Mouse (Mus musculus): ENCODE data around the gene Purb.
"Not testable (repeated sequence)": the region's sequence is repeated elsewhere in the genome, so short reads cannot be mapped to it uniquely, and the experiment has no call there.

The Purb gene

DNA sequence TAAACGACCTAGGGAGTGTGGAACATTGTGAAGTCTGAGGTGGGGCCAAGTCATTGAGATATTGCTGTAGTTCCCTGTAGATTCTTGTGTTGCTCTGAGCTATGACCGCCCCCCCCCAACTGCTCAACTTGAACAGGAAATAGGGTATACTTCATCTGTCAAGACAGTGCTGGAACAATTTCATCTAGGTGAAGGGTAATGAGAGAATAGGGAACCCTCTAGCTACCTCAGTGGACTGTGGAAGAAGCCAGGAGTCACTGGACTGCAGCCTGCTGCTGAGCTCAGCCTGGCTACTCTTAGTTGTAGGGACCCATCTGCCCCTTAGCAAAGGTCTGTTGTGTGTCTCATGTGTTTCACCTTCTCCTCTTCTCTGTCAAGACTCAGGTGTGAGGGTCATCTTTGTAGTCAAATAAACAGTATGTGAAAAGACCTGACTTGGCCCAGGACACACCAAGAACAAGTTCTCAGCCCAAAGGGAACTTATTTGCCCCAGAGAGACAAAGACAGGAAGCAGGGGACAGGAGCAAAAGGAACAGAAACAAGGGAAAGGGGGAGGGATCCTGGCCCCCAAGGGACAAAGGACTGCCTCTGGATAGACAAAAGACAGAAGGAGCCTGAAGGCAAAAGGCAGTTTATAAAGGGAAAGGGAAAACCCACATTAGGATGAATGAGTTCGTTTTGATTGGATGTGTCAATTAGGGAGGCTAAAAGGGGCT is 8.7 kb upstream of the Purb start:
- DNase-seq (ENCODE audit: low spot score): no peak

DNA sequence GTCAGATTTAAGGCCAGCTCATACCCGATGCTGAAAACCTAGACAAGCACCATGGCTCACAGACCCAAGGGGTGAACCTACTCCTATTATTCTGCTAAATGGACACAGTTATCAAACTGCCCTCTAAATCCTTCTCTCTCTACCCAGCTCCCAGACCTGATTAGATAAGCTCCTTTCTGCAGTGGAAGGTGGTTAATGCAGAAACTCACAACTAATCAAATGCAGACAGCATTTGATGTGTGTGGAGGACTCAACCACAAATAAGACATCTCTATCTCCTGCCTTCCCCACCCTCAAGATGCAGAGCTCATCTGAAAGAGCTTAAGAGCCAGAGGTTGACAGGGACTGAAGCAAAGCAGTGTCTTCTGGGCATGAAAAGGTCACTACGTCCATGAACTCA is 7.4 kb upstream of the Purb start:
- DNase-seq (ENCODE audit: low spot score): no peak

DNA sequence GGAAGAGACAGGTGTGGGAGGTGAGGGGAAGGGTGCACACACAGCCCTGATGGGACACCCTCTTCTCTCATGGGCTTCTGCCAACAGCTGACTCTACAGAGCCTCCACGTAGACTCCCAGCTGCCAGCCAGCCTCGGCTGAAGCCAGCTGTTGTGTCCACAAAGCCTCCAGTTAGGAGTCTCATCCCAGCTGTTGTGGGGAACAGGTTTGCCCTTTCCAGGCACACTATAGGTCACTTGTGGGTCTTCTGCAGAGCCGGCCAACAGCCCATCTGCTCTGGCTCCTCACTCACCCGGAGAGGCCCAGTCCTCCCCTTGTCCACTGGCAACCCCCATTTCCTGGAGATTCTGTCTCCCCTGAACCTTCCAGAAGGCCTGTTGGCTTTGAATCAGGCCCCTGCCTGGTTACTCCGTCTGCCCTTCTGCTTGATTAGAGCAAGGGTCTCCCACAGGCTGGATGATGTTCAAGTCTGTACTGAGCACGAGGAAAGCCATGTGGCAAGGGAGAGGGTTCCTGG is 6.0 kb upstream of the Purb start:
- DNase-seq (ENCODE audit: low spot score): no peak

DNA sequence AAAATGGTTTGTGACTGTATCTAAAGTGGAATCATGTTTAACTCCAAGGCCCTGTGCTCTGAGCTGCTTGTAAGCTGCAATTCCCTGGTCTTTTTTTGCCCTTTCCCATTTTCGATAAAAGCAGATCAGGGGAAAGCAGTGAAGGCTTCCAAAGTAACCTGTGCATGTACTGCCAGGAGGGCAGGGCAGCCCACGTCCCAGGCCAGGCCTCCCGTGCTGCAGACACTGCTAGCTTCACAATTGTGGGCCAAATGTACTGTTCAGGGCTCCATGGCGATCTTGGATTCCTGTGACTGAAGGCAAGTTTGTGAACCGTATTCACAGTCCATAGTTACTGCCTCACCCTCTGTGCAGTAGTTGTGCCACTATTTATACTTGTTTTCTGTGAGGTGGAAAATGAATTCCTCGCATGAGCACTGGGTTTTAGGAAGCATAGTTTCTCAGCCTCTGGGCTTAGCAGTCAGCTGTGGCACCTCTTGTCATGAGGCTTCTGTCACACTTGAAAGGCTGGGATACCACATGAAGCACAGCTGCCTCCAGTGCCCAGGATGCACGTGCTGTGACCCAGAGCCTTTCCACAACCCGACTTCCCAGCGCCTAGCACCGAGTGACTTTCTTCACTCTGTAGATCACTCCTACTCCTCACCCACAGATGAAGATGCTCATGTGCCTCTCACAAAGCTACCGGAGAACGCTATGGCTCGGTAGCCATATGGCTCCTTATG is 5.1 kb upstream of the Purb start:
- no peak for DNase-seq (ENCODE audit: low spot score)

DNA sequence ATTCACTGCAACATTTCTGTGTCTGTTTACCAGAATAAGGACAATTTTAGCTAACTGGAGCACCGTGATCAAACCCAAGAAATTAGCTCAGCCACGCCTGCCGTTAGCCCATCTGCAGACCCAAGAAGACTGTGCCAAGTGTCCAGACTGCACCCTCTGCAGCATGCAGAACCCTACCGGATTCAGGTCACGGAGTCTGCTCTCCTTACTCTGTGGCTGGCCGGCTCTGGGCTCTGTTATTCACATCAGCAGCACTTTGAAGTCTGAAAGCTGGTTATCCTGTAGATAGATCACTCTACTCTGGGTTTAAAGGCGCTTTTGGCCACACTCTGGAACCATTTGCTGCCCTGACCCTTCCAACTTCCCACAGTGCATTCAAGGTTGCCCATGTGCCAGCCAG is 4.5 kb upstream of the Purb start:
- no peak for DNase-seq (ENCODE audit: low spot score)

DNA sequence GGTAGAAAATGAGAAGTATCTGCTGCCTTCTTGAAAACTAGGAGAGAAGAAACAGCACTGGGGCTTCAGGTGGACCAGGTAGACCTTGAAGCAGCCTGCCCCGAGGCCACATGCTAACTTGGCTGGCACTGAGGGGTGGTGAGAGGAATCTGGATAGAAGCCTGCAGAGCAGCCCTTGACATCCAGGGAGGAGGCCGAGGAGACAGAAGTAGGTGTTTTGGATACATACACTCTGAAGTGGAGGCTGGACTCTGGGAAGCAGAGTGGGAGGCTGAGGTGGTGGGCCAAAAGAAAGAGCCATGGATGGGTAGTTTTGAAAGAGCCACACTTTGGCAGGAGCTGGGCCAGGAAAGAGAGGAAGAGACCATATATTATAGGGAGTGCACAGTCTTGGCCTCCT is 3.5 kb upstream of the Purb start:
- no peak for DNase-seq (ENCODE audit: low spot score)

DNA sequence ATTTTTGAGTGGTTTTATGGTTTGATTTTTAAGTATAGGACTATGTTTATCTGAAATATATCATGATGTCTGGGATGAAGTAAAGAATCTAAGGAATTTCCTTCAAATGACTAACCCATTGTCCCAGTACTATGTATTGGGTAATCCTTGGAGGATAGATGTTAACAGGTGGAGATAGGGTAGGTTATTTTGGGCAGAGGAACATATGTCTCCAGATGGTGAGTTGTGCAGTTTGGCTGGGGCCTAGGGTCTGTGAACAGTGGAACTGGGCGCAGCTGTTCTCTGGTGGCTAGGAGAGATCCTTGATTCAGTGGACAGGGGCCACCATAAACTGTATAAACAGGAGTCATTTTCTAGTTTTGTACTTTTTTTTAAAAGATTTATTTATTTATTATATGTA is 1.6 kb upstream of the Purb start:
- DNase-seq (ENCODE audit: low spot score): no peak

DNA sequence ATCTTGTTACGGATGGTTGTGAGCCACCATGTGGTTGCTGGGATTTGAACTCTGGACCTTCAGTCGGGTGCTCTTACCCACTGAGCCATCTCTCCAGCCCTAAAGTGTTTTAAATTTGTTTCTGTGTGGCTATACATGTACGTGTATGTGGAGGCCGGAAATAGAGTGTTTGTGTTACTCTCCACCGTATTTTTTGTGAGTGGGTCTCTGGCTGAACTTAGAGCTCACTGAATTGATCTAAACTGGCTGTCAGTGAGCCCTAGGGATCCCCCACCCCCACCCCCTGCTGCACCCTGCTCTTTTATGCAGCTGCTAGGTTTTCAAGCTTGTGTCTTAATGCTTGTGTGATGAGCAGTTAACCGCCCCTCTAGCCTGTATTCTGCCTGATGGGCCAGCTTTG is 1.2 kb upstream of the Purb start:
- no peak for DNase-seq (ENCODE audit: low spot score)

DNA sequence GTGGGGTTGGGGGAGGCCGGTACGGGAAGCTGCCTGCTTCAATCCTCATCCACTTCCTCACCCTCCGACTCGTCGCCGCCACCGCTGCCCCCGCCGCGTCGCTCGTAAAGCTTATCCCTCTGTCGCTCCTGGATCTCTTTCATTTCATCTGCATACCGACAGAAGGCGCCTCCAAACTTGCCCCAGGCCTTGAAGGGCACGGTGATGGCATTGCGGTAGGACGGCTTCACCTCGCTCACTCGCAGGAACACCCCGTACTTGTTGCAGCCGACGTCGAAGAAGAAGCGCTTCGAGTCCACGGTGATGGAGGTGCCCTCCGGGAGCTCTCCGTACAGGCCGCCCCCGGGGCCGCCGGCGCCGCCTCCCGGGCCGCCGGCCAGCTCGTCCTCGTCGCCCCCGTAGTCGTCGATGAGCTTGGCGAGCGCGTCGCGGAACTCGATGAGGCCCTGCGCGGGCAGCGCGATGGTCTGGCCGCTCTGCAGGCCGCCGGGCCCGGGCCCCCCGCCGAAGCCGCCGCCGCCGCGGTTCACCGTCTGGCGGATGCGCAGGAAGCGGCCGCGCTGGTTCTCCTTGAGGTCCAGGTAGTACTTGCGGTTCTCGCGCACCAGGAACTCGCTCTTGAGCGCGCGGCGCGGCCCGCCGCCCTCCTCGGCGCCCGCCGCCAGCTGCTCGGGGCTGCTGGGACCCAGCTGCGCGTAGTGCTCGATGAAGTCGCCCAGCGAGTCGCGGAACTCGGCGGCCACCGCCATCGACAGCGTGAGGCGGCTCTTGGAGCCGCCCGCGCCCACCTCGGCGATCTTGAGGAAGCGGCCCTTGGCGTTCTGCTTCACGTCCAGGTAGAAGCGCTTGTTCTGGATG is 614 bp downstream of the Purb start:
- DNase-seq (ENCODE audit: low spot score): no peak

DNA sequence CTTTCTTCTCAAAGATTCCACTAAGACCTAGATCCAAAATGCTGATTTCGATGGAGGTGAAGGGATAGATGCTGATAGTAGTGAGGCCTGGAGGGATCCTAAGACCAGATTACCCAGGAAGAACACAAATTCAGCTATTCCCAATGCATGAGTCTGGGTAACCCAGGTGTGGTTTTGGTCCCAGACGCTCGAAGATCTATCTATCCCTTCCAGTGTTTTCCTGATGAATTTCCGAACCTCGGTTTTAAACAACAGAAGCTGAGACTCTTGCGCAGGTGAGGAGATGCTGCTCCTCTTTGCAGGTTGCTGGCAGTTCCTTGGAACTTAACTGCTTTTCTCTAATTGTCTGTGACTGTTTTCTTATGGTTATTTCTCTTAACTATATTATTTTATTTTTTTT is 1.3 kb downstream of the Purb start:
- no peak for DNase-seq (ENCODE audit: low spot score)

DNA sequence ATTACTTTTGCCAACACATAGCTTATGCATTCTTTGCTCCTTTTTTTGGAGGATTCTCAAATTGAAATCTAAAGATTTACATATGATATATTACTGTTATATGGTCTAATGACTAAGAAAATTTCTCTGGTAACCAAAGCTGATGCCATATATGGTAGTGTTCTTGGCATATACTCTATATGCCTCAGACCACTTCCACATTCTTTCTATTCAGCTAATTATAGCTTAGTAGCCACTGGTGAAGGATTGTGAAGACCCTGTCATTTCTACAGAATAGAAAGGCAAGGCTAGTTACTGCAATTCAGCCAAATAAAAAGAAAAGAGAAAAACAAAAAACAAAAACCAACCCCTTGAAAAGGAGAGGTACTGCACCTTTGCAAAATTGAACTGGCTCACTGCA is 3.6 kb downstream of the Purb start:
- no peak for DNase-seq (ENCODE audit: low spot score)

DNA sequence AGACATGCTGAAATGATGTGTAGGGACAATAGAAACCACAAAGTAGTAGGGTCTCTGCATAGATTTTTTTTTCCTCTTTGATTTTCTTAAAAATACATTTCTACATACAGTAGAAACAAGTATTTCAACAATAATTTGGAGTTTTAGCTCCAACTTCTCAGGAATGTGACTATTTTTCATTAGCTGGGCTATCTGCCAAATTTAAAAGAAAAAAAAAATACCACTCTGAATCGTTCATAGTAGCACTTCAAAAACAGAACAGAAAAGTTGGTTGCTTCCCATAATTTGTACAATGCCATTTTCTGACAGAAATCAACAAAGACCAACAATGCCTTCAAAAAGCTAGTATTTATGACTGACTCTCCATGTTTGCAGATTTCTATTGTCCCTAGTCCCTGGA is 4.2 kb downstream of the Purb start:
- DNase-seq (ENCODE audit: low spot score): no peak

DNA sequence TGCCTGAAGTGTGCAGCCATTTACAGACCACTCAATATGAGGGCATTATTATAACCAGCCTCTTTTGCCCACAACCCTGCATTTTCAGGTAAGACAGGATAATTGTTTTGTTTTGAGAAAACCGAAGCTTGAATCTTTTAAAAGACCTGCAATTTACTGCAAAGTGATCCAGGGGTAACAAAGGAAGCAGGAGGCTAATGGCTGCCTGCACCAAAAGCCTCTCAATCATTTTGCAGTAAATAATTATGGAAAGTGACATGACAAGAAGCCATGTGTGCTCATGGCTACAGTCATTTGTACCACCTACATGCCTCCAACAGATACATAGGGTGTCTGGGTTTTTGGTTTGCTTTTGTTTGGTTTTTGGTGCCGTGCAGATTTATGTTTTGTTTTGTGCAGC is 4.7 kb downstream of the Purb start:
- no peak for DNase-seq (ENCODE audit: low spot score)

DNA sequence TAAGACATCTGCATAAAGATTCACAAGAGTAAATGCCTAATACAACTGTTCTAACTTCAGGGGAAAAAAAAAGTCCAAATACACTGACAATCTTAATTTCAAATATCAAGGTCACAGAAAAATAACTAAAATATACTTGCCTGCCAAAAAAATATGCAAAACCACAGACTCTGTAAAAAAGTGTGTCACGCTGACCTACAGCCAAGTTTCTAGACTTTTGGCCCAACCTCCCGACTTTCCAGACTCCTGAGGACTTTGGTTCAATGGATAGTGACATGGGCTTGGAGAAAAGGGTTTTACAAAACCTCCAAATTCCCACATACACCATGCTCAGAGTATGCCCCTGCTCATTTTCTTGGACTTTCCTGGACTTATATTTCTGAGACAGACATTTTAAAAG is 7.2 kb downstream of the Purb start:
- DNase-seq (ENCODE audit: low spot score): no peak

DNA sequence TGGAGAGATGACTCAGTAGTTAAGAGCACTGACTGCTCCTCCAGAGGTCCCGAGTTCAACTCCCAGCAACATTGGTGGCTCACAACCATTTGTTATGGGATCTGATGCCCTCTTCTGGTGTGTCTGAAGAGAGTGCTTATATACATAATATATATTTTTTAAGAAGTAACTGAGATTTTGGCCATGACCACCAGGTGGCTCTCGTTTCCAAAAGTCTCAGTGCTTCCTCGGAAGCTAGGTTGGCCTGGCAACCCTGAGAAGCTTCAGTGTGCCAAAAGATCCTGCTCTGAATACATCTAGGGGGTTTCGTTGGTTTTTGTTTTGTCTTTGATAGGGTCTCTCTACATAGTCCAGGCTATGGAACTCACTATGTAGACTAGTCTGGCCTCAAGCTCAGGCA is 10.6 kb downstream of the Purb start:
- DNase-seq (ENCODE audit: low spot score): no peak

DNA sequence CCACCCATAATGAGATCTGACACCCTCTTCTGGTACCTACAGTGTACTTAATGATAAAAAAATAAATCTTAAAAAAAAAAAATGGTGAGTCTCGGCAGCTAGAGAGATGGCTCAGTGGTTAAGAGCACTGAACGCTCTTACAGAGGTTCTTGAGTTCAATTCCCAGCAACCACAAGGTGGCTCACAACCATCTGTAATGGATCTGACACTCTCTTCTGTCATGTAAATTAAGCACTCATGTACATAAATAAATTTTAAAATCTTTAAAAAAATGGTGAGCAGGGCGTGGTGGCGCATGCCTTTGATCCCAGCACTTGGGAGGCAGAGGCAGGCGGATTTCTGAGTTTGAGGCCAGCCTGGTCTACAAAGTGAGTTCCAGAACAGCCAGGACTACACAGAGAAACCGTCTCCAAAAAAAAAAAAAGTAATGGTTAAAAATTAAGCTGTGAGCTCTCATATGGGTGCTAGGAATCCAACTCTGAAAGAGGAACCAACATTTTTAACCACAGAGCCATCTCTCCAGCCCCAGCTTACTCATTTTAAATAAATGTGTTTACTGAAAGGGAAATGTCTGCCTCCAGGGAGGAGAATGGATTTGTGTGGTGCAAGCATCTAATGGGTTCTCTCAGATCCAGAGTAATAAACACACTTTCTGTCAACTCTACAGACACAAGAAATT is 12.4 kb downstream of the Purb start:
- DNase-seq (ENCODE audit: low spot score): no peak

DNA sequence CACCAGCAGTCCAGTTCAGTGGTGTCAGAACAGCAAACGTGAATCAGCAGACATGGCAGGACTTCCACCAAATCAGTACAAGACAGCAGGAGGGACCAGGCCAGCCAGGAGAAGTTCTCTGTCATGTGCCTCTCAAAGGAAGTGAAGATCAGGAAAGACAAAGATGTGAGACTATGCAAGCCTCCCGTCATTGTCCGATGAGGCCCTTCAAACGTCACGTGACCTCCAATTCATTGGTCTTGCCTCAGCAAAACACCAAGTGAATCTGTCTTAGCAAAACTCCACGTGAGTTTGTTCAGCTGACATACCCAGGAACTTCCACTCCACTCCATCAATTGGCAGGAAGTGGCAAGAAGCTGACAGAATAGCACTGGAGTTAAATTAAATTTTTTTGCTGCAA is 19.6 kb downstream of the Purb start:
- no peak for DNase-seq (ENCODE audit: low spot score)

DNA sequence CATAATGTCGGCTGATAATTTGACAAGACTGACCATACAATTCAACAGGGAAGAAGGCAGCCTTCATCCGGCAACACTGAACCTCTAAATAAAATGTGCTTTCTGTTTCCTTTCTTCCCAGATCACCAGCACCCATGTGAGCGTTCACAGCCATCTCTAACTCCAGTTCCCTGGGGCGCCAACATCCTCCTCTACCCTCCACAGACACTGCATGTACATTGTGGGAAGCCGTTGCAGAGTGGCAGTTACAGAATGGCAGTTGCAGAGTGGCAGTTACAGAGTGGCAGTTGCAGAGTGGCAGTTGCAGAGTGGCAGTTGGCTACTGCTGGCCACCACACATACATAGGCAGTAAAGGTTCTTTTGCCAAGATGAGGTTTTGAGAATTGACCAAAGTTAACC is 27.6 kb downstream of the Purb start:
- not testable (repeated sequence) for DNase-seq (ENCODE audit: low spot score)

DNA sequence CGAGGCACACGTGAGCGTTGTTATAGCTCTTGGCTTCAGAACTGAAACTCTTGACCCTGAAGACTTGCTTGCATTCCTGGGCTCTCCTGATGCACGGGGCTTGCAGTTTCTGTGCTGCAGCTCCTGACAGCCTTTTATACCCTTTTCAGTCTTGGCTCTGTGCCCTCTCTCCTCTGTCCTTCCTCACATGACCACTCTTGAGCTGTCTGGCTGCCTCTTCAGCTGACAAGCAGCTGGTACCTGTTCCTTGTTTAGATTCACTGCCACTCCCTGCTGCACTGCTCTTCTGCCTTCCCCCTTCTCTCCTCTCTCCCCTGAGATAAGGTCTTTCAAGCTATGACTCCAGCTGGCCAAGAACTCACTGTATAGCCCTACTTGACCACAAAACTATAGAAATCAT is 28.2 kb downstream of the Purb start:
- no peak for DNase-seq (ENCODE audit: low spot score)

DNA sequence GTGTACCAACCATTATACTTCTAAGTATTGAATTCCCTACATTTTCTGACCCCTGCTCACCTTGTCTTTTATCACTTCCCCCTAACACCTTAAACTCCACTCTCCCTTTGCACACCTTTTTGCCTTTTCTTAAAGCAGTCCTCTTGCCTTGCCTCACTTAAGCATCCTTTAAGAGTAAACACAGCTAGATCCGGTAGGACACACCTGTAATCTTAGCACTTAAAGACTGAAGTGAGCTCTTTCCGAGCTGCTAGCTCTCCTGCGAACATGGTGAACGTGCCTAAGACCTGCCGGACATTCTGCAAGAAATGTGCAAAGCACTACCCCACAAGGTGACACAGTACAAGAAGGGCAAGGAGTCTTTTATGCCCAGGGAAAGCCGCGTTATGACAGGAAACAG is 29.8 kb downstream of the Purb start:
- no peak for DNase-seq (ENCODE audit: low spot score)

DNA sequence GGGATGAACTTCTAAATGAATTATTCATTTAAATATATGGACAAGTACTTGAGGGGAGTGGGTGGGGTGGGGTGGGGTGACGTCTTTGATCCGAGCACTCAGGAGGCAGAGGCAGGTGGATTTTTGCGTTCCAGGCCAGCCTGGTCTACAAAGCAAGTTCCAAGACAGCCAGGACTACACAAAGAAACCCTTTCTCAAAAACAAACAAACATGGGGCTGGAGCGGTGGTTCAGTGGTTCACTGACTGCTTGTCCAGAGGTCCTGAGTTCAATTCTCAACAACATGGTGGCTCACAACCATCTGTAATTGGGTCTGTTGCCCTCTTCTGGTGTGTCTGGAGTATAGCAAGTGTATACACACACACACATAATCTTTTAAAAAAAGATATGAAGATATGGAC is 30.3 kb downstream of the Purb start:
- no peak for DNase-seq (ENCODE audit: low spot score)

Measured in left cerebral cortex, adult 11 months (tissue).